Mouse (Mus musculus) megakaryocyte, adult 5-6 weeks (primary cell): ENCODE results near the gene Pfdn6. TPM values are rescaled to one million over a fixed set of nuclear protein-coding genes. Genes with fewer than 3 reads are reported as not detected.

Experiments
- ATAC-seq: 2 replicates; pipeline ENCODE4 v1.8.0; 2016; ENCODE audit warnings: mild to moderate bottlenecking, inconsistent platforms; ENCODE audit not compliant: poor library complexity, severe bottlenecking
- total RNA-seq, 2 experiments: library from RNA; stranded (forward) in 1 of 2; stranded (reverse) in 1 of 2; fragments of 153-499, 151-499 nt in 1 of 2; fragments of 221-1000, 200-1000 nt in 1 of 2; gene quantifications; 2 replicates each; pipeline versions ENCODE4 v1.2.3 to v1.2.4; 2015 to 2017

Gene Pfdn6
- total RNA-seq, 2 experiments from 2014 or later: 88.3 to 148 TPM

- ATAC-seq: no peak
Observed at GRCm38 (mm10) chr17:33932970-33933369, 7.2 kb downstream of the Pfdn6 start.

GRCm38 (mm10) chr17:33932448-33932847 is 7.7 kb downstream of the Pfdn6 start:
- ATAC-seq: no peak

GRCm38 (mm10) chr17:33931947-33932346 is 8.2 kb downstream of the Pfdn6 start:
- ATAC-seq: no peak

GRCm38 (mm10) chr17:33931159-33931866 is 8.8 kb downstream of the Pfdn6 start:
- ATAC-seq: 0 out of 2 replicates have a peak, but pooled peaks have one; percentile 3

GRCm38 (mm10) chr17:33930280-33931158 is 9.6 kb downstream of the Pfdn6 start:
- ATAC-seq: peak; percentile 30

- ATAC-seq: peak; percentile 84
Observed at GRCm38 (mm10) chr17:33929371-33930279, 10.5 kb downstream of the Pfdn6 start, which contains the start of gene Rgl2. Rgl2 (plus strand) TSS chr17:33929543.

GRCm38 (mm10) chr17:33928251-33928947 is 11.7 kb downstream of the Pfdn6 start:
- ATAC-seq: no peak

GRCm38 (mm10) chr17:33926207-33926932 is 13.8 kb downstream of the Pfdn6 start:
- ATAC-seq: no peak

GRCm38 (mm10) chr17:33925406-33926116 is 14.6 kb downstream of the Pfdn6 start:
- no peak for ATAC-seq

GRCm38 (mm10) chr17:33924577-33925283 is 15.4 kb downstream of the Pfdn6 start:
- no peak for ATAC-seq

GRCm38 (mm10) chr17:33921361-33921760 is 18.8 kb downstream of the Pfdn6 start:
- no peak for ATAC-seq

- peak; percentile 46 for ATAC-seq
Observed at GRCm38 (mm10) chr17:33920282-33921097, 19.7 kb downstream of the Pfdn6 start.

GRCm38 (mm10) chr17:33919351-33920281 is 20.5 kb downstream of the Pfdn6 start:
- peak; percentile 62 for ATAC-seq

- ATAC-seq: no peak
Observed at GRCm38 (mm10) chr17:33918293-33919203, 21.6 kb downstream of the Pfdn6 start.

GRCm38 (mm10) chr17:33917656-33918292 is 22.4 kb downstream of the Pfdn6 start:
- no peak for ATAC-seq
